Mouse (Mus musculus) adrenal gland (tissue): ENCODE data around the gene Desi1.

Experiments used
- intact Hi-C: fragments of 180-260 bp; cut with DNase I; formaldehyde crosslinking; loops from one replicate; pipeline ENCODE4 v1.15.1; 2025
- long read RNA-seq, 2 experiments: library from polyadenylated mRNA; unstranded; transcript quantifications; one replicate each; pipeline ENCODE4 v2.0.0; 2020; ENCODE audit warnings: borderline replicate concordance in 1 of 2; ENCODE audit not compliant: insufficient replicate concordance in 1 of 2

Desi1 gene
- long read RNA-seq, experiment 1, transcript Desi1-206 (6 exons, 2,934 nt) = major isoform, 18 of 44 reads
- long read RNA-seq, experiment 1, transcript Desi1-205 (5 exons, 2,854 nt) = minor isoform, 5 of 44 reads
- long read RNA-seq, experiment 1, partial matches to known transcripts = 4 of 44 reads
- long read RNA-seq, experiment 1, other reads (novel, unspliced or antisense) = 17 of 44 reads
- long read RNA-seq, experiment 2, transcript Desi1-206 (6 exons, 2,934 nt) = major isoform, 25 of 35 reads
- long read RNA-seq, experiment 2, partial matches to known transcripts = 2 of 35 reads
- long read RNA-seq, experiment 2, other reads (novel, unspliced or antisense) = 7 of 35 reads

DNA sequence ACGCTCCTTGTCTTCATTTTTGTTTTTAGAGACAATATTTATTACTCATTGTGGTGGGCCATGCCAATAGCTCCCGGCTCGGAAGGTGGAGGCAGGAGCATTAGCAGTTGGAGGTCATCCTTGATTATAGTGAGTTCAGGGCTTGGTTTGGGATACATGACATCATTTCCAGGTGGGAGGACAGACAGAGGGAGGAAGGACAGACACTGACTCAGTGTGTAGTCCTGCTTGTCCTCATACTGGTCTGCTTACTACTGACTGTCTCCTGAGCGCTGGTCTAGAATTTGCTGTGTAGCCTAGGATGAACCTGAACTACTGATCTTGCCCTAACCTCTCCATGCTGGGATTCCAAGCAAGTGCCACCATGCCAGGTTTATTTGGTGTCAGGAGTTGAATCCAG lies at the start of gene Desi1:
Gene Desi1, minus strand, starts transcription at position 101 of the 400 bp plus-strand sequence.
- intact Hi-C loops = no loop called here

GRCm38 (mm10) chr15:82081161-82081560 lies 47.5 kb upstream of the Desi1 start:
- intact Hi-C loops = no loop called here

DNA sequence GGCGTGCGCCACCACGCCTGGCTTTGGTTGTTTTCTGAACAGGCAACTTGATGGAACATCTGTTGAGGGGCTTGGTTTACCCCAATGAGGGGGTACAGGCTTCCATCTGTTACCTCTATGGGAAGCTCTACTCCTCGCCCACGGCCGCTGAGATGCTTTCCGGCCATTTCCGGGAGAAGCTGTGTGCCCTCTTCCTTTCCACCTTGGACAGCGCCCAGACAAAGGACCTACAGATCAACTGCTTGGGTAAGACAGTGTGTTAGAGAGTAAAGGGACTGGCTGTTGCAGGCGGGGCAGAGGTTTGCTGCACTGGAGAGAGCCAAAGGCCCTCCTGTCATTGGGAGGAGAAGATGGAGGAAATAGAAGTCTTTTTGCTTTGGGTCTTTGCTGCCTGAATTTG lies 46.2 kb upstream of the Desi1 start:
- intact Hi-C loops = no loop called here

DNA sequence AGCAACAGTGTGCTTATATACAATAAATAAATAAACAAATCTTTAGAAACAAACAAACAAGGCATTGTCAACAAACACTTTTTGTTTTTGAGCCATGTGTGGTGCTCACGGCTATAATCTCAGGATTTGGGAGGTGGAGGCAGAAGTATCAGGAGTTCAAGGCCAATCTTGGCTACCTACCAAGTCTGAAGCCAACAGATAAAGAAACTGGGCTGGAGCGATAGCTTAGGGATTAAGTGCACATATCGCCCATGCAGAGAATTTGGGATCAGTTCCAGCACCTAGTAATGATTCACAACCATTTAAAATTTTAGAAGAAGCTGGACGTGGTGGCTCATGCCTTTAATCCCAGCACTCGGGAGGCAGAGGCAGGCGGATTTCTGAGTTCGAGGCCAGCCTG lies 39.8 kb upstream of the Desi1 start:
- intact Hi-C loops = no loop called here

DNA sequence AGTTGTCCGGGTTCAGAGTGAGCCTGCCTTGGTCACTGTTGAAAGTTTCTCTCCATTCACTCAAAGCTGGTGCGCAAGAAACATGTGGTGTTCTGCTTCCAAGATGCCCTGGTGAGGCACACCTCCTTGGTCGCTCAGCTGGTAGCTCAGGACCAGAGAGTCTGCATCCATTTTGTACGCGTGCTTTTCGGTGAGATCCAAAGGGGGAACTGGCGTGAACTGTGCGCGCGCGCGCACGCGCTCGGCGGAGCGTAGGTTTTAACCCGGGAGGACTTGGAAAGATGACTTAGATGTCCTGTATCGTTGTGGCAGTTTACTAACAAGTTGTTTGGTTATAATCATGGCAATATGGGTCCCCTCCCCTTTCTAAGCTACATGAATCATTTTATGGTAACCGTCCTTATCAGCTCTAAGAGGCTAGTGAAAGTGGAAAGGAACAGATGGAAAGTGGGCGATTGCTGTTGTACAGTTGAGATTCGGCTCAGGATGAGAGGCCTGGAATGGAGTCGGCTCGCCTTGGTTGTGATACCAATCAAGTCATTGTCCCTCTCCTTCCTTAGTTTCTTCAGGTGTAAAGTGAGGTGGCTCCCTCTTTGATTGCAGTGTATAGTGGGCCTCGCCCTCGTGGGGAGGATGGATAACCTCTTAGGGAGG lies 38.3 kb upstream of the Desi1 start:
- intact Hi-C loops = no loop called here

- intact Hi-C loops = loop anchor here (5.0 kb wide), 1 partner anchor 37 kb away; no protein-coding TSS in a partner anchor
Observed at GRCm38 (mm10) chr15:82069898-82070297, 36.2 kb upstream of the Desi1 start, which contains the start of gene Mei1. TSS of gene Mei1 (plus strand) at chr15:82069996.

GRCm38 (mm10) chr15:82065511-82065910 lies 31.8 kb upstream of the Desi1 start:
- intact Hi-C loops = loop anchor here (1.0 to 5.0 kb wide), 2 partner anchors 42 to 171 kb away; no protein-coding TSS in a partner anchor

- intact Hi-C loops = no loop called here
Observed at GRCm38 (mm10) chr15:82063909-82064308, 30.2 kb upstream of the Desi1 start.

- intact Hi-C loops = no loop called here
Observed at GRCm38 (mm10) chr15:82058719-82059201, 25.1 kb upstream of the Desi1 start, which contains the start of gene 4930407I10Rik. TSS of gene 4930407I10Rik (plus strand) at chr15:82059151.

DNA sequence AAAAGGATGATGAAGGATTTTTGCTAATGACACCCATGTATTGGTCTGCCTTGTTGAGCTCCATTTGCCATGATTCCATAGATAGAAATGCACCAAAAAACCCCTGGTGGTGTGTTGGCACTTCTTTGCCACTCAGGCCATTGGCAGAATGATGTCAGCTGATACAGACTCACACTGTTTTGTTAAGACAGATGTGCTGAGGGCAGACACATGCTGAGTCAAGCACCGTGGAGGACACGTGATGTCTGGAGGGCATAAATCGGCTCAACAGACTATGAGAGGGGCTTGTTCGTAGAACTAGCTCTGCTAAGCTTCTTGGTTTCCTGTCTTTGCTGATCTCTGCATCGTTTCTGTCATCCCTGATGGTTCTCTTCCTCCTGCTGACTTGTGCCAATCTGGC lies 18.9 kb upstream of the Desi1 start:
- intact Hi-C loops = no loop called here

- intact Hi-C loops = no loop called here
Observed at GRCm38 (mm10) chr15:82047080-82047883, 13.6 kb upstream of the Desi1 start, which contains the start of gene Snu13. TSS of gene Snu13 (minus strand) at chr15:82047598.

GRCm38 (mm10) chr15:82046246-82046891 lies 12.7 kb upstream of the Desi1 start:
- intact Hi-C loops = no loop called here

DNA sequence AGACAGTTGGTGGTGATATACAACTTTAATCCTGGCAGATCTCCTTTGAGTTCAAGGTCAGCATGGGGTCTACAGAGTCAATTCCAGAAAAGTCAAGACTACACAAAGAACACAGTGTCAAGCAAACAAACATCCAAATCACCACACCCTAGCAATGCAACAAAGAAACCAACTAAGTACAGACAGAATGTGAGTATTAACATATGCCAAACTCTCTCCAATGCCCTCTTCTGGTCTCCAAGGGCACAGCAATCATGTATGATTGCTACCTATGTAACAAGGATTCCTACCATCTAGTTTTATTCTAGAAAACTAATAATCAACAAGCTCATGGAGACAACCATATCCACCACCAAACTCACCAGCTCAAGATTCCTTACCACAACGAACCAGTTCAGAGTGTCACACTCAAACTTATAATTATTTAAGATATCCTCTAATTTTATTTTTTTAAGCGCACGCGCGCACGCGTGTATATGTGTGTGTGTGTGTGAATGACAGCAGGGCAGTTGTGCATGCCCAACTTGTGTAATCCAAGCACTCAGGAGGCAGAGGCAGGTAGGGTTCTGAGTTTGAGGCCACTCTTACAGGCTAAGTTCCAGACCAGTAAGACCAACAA lies 10.6 kb upstream of the Desi1 start:
- intact Hi-C loops = no loop called here

DNA sequence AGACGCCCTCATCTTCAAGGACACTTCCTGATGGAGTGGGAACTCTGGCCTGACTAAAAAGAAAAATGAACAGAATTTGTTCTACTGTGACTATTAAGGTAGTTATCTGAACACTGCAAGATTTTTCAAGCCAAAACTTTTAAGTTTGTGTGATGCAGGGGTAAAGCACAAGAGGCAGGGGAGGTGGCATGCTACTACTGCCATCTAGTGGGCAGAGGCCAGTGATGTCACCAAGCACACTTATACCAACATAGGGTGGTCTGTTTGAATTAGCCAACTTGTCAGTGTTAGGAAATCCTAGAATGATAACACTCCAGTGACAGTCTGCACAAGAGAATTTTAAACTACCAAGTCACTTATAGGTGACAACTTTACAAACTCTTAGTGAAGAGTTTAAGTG lies 7.0 kb upstream of the Desi1 start:
- intact Hi-C loops = no loop called here

GRCm38 (mm10) chr15:82035904-82036689 lies 2.4 kb upstream of the Desi1 start:
- intact Hi-C loops = loop anchor here (5.0 kb wide), 1 partner anchor 79 kb away; no protein-coding TSS in a partner anchor

- intact Hi-C loops = no loop called here
Observed at GRCm38 (mm10) chr15:82032386-82032785, 1.3 kb downstream of the Desi1 start.

GRCm38 (mm10) chr15:82027726-82028125 lies 5.9 kb downstream of the Desi1 start:
- intact Hi-C loops = no loop called here

DNA sequence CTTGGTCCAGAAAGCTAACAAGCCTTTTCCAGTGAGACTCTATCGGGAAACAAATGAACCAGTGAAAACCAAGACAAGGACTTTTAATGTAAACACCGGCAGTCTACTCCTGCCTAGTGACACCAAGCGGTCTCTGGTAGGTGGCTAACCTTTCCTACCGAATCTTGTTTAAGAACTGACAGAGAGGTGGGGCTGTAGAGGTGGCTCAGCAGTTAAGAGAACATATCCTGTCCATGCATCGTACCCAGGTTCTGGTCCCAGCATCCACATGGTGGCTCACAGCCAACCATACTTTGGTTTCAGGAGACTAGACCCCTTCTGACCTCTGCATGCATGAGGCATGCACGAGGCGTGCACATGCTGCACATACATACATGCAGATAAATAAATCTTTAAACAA lies 6.4 kb downstream of the Desi1 start:
- intact Hi-C loops = no loop called here

DNA sequence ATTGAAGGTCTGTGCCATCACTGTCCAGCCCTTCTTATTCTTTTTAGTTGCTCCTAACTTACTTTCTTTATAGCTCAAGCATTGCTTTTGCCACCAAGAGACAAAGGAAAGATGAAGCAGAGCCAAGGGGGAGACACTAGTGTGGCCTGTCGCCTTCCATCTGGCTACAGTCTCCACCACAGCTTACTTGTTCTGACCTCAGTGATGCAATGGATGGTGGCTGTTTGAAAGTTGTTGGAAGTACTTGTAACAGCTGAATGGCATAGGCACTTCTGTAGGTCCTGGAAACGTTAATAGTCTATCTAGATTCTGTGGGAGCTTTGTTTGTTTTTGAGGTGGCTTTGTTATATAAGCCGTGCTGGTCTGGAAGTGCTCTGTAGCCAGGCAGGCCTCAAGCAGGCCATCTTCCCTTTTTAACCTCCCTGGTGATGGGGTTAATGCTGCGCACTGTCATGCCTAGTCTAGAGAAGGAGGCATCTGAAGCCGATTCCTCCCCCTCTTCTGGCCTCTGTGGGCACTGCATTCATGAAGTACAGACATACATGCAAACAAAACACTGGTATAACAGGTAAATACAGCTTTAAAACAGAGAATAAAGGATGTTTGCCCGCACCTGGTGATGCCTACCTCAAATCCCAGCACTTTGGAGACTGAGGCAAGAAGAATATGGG lies 9.6 kb downstream of the Desi1 start:
- intact Hi-C loops = no loop called here
